Mouse (Mus musculus) liver, adult 2 months (tissue): ENCODE data around the gene Tm7sf2.

ENCODE experiments used
- CTCF ChIP-seq: fragments of 200-500 bp; IDR thresholded peaks from 2 replicates; pipeline ENCODE4 v1.5.1; 2011; ENCODE audit warnings: low read depth, low read length, control low read depth
- POLR2A ChIP-seq: fragments of 200-500 bp; IDR thresholded peaks from 2 replicates; pipeline ENCODE4 v1.6.1; 2011; ENCODE audit warnings: low read length, control low read depth; ENCODE audit not compliant: insufficient read depth; ENCODE audit errors: extremely low read depth

- no peak for TF ChIP-seq CTCF
- TF ChIP-seq POLR2A: no peak
These were observed 38.7 kb downstream of the Tm7sf2 start for GRCm38 (mm10) chr19:6029426-6029825.
